Mouse (Mus musculus): ENCODE data around the gene Nt5dc3. TPM values are rescaled to one million over a fixed set of nuclear protein-coding genes. Genes with fewer than 3 reads are reported as not detected.

The Nt5dc3 gene
- polyA plus RNA-seq, 1 experiment from 2014 or later, result 10.9 TPM

GRCm38 (mm10) chr10:86829515-86829914 is 50.7 kb downstream of the Nt5dc3 start:
- CTCF ChIA-PET, result interaction anchor here (1.0 to 2.1 kb wide), 3 partner anchors 17 to 98 kb away, joined by 3 to 5 read pairs (median 5); no protein-coding TSS in a partner anchor

DNA sequence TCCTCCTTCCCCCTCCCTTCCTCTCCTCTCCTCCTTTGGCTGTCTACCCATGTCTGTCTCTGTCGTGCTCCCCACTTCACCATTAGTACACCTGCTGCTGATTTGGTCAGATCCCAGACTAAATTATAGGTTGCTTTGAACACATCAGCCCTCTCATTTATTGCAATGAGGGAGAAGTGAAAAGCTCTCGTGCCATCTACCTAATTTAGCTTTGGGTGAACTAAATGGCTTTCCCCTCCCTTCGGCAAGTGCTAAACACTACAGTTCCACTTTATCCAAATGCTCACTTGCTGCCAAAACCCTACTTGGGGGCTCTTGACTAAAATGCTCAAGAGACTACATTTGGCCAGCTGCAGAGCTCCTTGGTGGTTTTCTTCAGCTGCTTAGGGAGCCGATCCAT is 58.0 kb downstream of the Nt5dc3 start:
- H3K27me3 ChIP-seq, result no peaks in the 10 kb centered on the region
- in situ Hi-C loops (cut with MboI; ENCODE audit: low pct_unique_long_range_greater_than_20kb), result no loop called here
- POLR2A ChIA-PET, result interaction anchor here (1.3 kb wide), 1 partner anchor 13 kb away, joined by 3 read pairs; no protein-coding TSS in a partner anchor

More at GRCm38 (mm10) chr10:86829515-86829914, 50.7 kb downstream of the Nt5dc3 start:
- TF ChIP-seq CTCF (IDR thresholded peaks at IDR 0.05), result no peak
- POLR2A ChIA-PET, result no interaction called here
- in situ Hi-C loops (cut with MboI; ENCODE audit: low pct_unique_long_range_greater_than_20kb), result no loop called here
- no peaks in the 10 kb centered on the region for H3K27me3 ChIP-seq
- ATAC-seq, result no peak
- DNase-seq (ENCODE audit: low read depth, low spot score), result no peak

GRCm38 (mm10) chr10:86838827-86839226 is 60.0 kb downstream of the Nt5dc3 start:
- no peak for TF ChIP-seq CTCF (IDR thresholded peaks at IDR 0.05)
- DNase-seq (ENCODE audit: low read depth, low spot score) (no peak), ATAC-seq (no peak)
- no peaks in the 10 kb centered on the region for H3K27me3 ChIP-seq
- ChIA-PET POLR2A (interaction anchor here (0.5 kb wide), 1 partner anchor 27 kb away, joined by 3 read pairs; no protein-coding TSS in a partner anchor), CTCF (no interaction called here)
- in situ Hi-C loops (cut with MboI; ENCODE audit: low pct_unique_long_range_greater_than_20kb), result no loop called here

More for the DNA sequence above, 58.0 kb downstream of the Nt5dc3 start:
- no peak for TF ChIP-seq CTCF (IDR thresholded peaks at IDR 0.05)
- no peak for DNase-seq (ENCODE audit: low read depth, low spot score)
- CTCF ChIA-PET, result interaction anchor here (1.6 kb wide), 1 partner anchor 9 kb away, joined by 3 read pairs; no protein-coding TSS in a partner anchor
- ATAC-seq, result no peak

DNA sequence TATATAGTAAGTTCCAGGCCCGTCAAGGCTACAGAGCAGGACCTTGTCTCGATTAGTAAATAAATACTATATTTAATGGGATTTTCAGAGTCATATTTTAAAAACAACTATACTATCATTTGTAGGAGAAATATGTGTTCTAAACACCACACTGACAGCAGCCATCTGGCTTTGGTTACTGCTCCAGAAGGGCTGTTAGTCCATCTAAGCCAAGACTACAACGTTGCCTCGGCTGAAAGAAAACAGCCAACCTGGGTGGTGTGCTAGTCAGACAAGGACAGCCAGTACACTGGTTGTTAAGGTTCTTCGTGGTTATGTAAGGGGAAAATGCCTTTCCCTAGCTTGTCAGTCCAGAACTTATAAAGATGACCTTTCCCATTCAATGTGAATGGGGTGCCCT is 63.9 kb downstream of the Nt5dc3 start:
- no peak for ATAC-seq
- ChIA-PET CTCF (interaction anchor here (0.6 kb wide), 1 partner anchor 9 kb away, joined by 3 read pairs; no protein-coding TSS in a partner anchor), POLR2A (no interaction called here)
- DNase-seq (ENCODE audit: low read depth, low spot score), result no peak
- H3K27me3 ChIP-seq, result no peaks in the 10 kb centered on the region
- in situ Hi-C loops (cut with MboI; ENCODE audit: low pct_unique_long_range_greater_than_20kb), result no loop called here
- TF ChIP-seq CTCF (IDR thresholded peaks at IDR 0.05), result no peak

GRCm38 (mm10) chr10:86846926-86847467 is 68.2 kb downstream of the Nt5dc3 start:
- POLR2A ChIA-PET, result no interaction called here
- in situ Hi-C loops (cut with MboI; ENCODE audit: low pct_unique_long_range_greater_than_20kb), result no loop called here
- DNase-seq (ENCODE audit: low read depth, low spot score) (no peak), ATAC-seq (no peak)
- CTCF ChIA-PET, result interaction anchor here (1.1 to 2.2 kb wide), 2 partner anchors 18 to 21 kb away, joined by 5 to 7 read pairs; no protein-coding TSS in a partner anchor
- no peaks in the 10 kb centered on the region for H3K27me3 ChIP-seq
- TF ChIP-seq CTCF (IDR thresholded peaks at IDR 0.05), result no peak

DNA sequence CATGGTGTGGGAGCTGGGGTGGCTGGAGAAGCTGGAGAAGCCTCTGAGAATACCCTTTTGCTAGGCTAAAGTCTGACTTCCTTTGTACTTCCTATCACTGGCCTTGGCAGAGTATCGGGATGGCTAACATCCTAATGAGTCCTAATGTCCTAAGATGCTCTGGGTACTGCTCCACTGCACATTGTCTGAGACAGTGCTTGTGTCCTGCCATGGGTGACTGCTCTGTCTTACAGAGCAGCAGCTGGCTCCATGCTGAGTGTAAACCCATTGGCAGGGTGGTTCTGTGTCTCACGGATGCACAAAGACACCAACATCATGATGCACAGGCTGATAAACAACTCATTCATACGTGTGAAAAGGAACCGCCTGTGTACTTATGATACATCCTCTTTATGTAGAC is 70.3 kb downstream of the Nt5dc3 start:
- DNase-seq (ENCODE audit: low read depth, low spot score) (peak; percentile 68), ATAC-seq (peak; percentile 89)
- ChIA-PET POLR2A (interaction anchor here (1.0 to 1.1 kb wide), 2 partner anchors 12 to 132 kb away, joined by 3 read pairs; no protein-coding TSS in a partner anchor), CTCF (interaction anchor here (1.0 to 1.2 kb wide), 2 partner anchors 17 to 20 kb away, joined by 3 read pairs; no protein-coding TSS in a partner anchor)
- in situ Hi-C loops (cut with MboI; ENCODE audit: low pct_unique_long_range_greater_than_20kb), result no loop called here
- no peaks in the 10 kb centered on the region for H3K27me3 ChIP-seq
- no peak for TF ChIP-seq CTCF (IDR thresholded peaks at IDR 0.05)

DNA sequence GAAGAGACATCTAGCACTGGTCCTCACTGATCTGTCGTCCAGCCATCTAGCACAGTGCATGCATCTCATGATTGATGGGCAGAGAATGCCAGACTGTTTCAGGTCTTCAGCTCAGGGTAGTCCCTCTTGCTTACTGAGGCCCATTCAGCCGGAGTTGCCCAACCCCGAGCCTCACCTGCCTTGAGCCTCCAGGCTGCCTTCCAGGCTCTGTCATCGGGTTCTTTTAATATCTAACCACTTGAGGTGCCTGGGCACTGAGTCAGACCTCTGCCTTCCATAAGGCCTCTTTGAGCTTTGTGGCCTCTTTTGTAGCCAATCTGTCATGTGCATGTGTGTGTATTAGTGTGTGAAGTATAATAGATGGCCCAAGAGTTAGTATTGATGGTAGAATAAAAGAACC is 70.7 kb downstream of the Nt5dc3 start:
- ATAC-seq (peak; percentile 56), DNase-seq (ENCODE audit: low read depth, low spot score) (peak; percentile 55)
- no peak for TF ChIP-seq CTCF (IDR thresholded peaks at IDR 0.05)
- H3K27me3 ChIP-seq, result no peaks in the 10 kb centered on the region
- ChIA-PET CTCF (interaction anchor here (1.0 to 1.2 kb wide), 3 partner anchors 16 to 20 kb away, joined by 3 read pairs; no protein-coding TSS in a partner anchor), POLR2A (interaction anchor here (1.0 to 1.1 kb wide), 2 partner anchors 12 to 132 kb away, joined by 3 read pairs; no protein-coding TSS in a partner anchor)
- in situ Hi-C loops (cut with MboI; ENCODE audit: low pct_unique_long_range_greater_than_20kb), result no loop called here

- ChIA-PET CTCF (interaction anchor here (0.9 to 1.6 kb wide), 2 partner anchors 18 to 28 kb away, joined by 3 read pairs; no protein-coding TSS in a partner anchor), POLR2A (no interaction called here)
- in situ Hi-C loops (cut with MboI; ENCODE audit: low pct_unique_long_range_greater_than_20kb), result no loop called here
- no peak for ATAC-seq
- DNase-seq (ENCODE audit: low read depth, low spot score), result no peak
- no peaks in the 10 kb centered on the region for H3K27me3 ChIP-seq
- TF ChIP-seq CTCF (IDR thresholded peaks at IDR 0.05), result no peak
These were observed 73.4 kb downstream of the Nt5dc3 start for GRCm38 (mm10) chr10:86852160-86852559.

- H3K27me3 ChIP-seq, result no peaks in the 10 kb centered on the region
- no peak for DNase-seq (ENCODE audit: low read depth, low spot score)
- in situ Hi-C loops (cut with MboI; ENCODE audit: low pct_unique_long_range_greater_than_20kb), result no loop called here
- no peak for TF ChIP-seq CTCF (IDR thresholded peaks at IDR 0.05)
- CTCF ChIA-PET, result interaction anchor here (1.1 to 1.6 kb wide), 2 partner anchors 17 to 29 kb away, joined by 3 read pairs; no protein-coding TSS in a partner anchor
- POLR2A ChIA-PET, result no interaction called here
- ATAC-seq, result no peak
These were observed 74.6 kb downstream of the Nt5dc3 start for GRCm38 (mm10) chr10:86853433-86853832.

DNA sequence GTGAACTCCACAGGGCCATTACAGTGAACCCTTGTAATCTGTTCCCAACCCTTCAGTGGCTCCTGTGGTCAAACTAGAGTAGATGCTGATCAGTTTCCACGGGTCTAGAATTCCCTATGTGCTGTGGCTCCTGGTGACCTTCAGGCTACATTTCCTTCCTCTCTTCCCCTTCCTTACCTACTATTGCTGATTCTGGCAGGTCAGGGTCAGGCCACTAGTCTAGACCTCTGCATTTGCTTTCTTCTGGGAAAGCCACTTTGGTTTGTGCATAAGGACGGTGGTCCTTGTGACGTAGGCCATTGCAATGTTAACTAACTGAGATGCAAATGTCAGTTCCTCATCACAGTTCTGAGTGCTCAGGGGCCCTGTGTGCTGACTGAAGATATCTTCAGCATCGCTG is 81.6 kb downstream of the Nt5dc3 start:
- DNase-seq (ENCODE audit: low read depth, low spot score), result no peak
- no peak for ATAC-seq
- ChIA-PET POLR2A (no interaction called here), CTCF (interaction anchor here (1.4 kb wide), 1 partner anchor 9 kb away, joined by 3 read pairs; no protein-coding TSS in a partner anchor)
- in situ Hi-C loops (cut with MboI; ENCODE audit: low pct_unique_long_range_greater_than_20kb), result no loop called here
- no peak for TF ChIP-seq CTCF (IDR thresholded peaks at IDR 0.05)
- H3K27me3 ChIP-seq, result no peaks in the 10 kb centered on the region

DNA sequence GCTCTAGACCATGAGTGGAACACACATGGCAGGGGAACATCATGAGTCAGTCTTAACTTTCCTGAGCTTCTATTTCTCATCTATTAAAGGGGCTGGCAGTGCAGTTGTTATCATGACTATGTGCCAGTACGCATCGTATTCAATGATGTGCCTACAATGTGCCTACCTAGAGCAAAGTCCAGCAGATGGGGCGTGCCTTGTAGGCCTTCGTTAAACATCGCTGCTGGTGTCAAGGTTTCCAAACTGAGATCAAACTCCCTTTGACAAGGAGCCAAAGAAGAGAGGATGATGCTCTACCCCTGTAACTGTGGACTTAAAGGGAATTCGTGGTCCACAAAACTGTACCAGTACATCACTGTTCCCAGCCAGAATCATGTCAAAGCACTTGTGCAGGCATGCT is 83.7 kb downstream of the Nt5dc3 start:
- ChIA-PET CTCF (no interaction called here), POLR2A (interaction anchor here (0.9 kb wide), 1 partner anchor 13 kb away, joined by 3 read pairs; no protein-coding TSS in a partner anchor)
- no peaks in the 10 kb centered on the region for H3K27me3 ChIP-seq
- no peak for ATAC-seq
- in situ Hi-C loops (cut with MboI; ENCODE audit: low pct_unique_long_range_greater_than_20kb), result no loop called here
- DNase-seq (ENCODE audit: low read depth, low spot score), result no peak
- no peak for TF ChIP-seq CTCF (IDR thresholded peaks at IDR 0.05)
